Mouse (Mus musculus): ENCODE measurements around the gene Ston2. TPM values are rescaled to one million over a fixed set of nuclear protein-coding genes. Genes with fewer than 3 reads are reported as not detected.
"Not testable (repeated sequence)": the region's sequence is repeated elsewhere in the genome, so short reads cannot be mapped to it uniquely, and the experiment has no call there.

Ston2 gene
- total RNA-seq, 2 experiments from 2014 or later = 14.5 to 15.1 TPM

DNA sequence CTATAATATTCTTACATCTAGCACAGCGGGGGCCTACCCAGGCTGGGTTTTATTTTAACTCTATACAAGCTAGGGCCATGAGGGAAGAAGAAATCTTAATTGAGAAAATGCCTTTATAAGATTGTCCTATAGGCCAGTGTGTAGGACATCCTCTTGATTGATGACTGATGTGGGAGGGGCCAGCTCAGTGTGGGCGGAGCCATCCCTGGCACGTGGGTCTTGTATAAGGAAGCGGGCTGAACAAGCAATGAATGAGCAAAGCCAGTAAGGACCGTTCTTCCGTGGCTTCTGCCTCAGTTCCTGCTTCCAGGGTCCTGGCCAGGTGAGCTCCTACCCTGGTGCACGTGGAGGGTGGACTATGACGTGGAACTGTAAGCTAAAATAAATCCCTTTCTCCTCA lies 5.1 kb upstream of the Ston2 start:
- DNase-seq (ENCODE audit: low spot score in 2 of 2) = no peak

DNA sequence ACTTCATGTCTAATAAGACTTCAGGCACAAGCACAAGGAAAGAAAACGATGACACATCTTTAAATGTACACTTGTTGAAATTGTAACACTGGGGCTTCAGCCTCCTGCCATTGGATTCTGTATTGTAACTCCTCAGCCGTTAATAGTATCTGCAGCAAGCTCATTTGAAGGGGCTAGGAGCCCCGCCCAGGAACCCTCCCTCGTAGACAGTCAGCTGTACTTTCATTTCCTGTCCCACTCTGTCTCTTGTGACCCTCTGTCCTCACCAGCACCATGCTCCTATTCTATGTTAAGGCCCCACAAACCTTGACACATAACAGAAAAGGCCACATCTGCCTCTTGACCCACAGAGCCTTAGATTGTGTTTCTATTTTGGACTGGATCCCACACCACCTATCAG lies 3.6 kb upstream of the Ston2 start:
- DNase-seq (ENCODE audit: low spot score in 2 of 2) = no peak

DNA sequence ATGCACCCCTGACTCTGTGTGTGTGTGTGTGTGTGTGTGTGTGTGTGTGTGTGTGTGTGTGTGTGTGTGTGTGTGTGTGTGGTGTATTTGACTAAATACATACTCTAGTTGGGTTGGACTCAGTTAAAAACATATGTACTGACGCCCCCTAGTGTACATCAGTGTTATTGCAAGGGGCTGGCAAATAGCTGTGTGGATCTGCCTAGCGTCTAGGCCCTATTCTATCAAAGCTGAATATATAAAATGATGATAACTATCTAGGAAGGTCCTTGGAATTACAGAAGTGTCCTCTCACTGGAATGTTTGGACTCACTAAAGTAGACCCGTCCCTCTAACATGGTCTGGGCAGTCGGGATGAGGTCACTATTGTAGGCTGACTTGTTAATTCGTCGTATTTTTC lies 1.6 kb upstream of the Ston2 start:
- peak in 1 of 2 experiments; percentile 34 for DNase-seq (ENCODE audit: low spot score in 2 of 2)

DNA sequence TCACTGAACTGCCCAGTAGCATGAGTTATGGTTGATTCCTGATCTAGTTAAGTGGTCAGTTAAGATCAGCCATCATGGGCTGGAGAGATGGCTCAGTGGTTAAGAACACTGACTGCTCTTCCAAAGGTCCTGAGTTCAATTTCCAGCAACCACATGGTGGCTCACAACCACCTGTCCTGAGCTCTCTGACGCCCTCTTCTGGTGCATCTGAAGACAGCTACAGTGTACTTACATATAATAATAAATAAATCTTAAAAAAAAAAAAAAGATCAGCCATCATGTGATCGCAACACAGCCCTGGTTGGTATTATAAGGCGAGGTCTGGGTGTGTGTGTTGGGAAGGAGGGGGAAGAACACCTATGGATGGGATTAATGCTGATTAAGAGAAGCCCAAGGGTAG lies 259 bp upstream of the Ston2 start:
- DNase-seq (ENCODE audit: low spot score in 2 of 2) = not testable (repeated sequence)

DNA sequence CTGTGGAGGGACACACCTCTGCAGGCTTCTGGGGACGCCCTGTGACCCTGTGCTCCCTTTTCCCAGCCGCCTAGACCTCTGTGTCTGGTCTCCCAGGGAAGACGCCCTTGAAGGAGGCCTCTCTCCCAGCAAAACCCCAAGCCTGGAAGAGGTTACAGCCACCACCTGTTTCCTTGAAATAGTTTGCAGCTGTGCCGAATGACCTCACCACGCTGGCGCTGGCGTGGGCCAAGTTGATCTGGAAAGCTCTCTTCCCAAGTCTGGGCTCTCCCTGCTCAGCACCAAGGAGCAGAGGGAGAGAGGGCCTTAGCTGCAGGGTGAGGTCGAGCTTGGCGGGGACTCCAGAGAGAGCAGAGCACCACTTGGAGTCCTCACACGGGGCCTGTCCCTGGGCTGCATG lies 1.8 kb downstream of the Ston2 start:
- no peak for DNase-seq (ENCODE audit: low spot score in 2 of 2)

DNA sequence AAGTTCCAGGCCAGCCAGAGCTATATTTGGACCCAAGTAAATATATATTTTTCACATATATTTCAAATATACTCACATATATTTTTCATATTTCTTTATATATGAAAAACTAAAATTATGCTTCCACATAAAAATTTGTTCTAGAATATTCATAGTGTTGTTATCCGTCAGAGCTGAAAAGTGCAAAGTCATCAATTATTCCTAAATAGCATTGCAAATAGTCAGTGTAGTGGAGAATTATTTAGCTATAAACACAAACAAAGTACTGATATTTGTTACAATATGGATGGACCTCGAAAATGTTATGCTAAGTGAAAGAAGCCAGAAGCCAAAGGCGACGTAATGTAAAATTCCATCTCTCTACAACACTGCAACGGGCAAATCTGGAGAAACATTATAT lies 6.8 kb downstream of the Ston2 start:
- no peak for DNase-seq (ENCODE audit: low spot score in 2 of 2)

DNA sequence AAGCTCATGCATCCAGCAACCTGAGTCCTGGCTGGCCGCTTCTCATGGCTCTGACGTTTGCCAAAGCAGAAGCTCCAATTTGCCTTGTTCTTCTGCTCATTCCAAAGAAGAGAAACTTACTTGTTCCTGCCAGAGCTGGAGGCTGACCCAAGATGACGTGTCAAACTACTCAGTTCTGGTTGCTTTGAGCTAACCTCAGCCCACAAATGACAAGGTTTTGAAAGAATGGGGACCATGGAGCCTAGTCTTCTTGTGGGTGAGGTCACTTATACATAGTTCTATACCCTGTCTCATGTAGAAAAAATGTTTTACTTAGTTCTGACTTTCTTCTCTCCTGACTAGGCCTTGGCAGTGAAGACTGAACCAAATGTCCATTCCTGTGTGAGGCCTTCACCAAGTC lies 7.7 kb downstream of the Ston2 start:
- no peak for DNase-seq (ENCODE audit: low spot score in 2 of 2)

DNA sequence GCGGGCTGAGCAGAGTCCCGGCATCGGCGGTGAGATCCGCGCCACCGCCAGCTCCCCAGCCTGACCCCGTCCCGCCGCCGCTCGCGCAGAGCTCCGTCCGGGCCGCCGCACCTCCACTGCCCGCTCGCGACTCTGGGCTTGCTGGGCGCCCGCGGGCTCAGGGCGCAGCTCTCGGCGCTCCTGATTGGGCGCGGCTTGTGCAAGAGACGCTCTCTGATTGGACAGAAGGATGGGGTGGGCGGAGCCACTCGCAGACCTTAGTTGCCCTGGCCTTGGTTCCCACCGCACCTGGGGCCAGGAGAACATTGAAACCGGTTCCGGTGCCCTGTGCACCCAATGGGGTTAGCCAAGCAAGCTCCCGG lies 9.2 kb downstream of the Ston2 start:
- peak; percentile 40 to 52 for DNase-seq (ENCODE audit: low spot score in 2 of 2)

DNA sequence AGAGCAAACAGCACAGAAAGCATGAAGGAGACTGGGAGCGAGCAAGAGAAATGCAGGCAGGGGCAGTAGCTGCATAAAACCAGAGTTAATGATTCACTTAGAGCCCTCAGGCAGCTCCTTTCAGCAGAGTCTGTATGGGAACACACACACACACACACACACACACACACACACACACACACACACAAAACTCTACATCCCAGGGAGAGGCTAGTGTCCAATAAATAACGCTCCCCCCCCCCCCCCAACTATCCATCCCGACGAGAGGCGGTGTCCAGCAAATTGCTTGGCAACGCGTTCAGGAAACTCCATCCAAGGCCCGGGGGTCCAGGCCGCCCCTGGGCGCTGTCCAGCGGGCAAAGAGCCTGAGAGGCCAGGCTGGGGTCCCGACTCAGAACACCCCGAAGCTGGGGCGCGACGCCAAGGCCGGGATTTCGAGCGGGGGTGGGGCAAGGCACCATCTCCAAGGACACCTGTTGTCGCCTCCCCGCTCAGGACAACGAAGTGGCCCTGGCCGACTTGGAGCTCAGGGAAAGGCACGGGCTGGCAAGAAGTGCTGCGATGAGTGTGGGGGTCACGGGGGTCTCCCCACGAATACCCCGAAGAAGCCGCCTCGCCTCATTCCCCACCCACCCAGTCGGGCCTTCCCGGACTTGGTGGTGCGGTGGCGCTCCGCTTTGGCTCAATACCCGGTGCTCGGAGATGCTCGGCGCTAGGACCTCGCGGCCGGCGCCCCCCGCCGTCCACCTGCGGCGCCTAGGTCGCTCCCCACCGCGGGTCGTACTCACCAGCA lies 9.8 kb downstream of the Ston2 start:
- DNase-seq (ENCODE audit: low spot score in 2 of 2) = peak in 1 of 2 experiments; percentile 31

DNA sequence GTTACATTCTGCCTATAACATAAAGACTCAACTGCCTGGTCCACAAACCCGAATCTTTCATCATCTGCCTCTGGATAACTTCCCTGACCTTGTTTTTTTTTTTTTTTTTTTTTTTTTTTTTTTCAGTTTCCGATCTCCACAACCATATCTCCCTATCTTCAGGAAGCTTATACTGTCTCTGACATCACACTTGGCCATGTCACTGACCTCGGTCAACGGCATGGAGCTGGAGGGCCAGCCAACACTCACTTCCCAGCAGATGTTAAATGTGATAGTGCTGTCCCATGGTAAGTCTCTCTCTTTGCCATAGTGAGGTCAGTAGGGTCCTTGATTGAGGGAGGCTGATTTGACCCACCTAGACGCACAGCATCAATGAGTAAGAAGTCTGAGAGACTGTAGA lies 11.8 kb downstream of the Ston2 start:
- no peak for DNase-seq (ENCODE audit: low spot score in 2 of 2)

DNA sequence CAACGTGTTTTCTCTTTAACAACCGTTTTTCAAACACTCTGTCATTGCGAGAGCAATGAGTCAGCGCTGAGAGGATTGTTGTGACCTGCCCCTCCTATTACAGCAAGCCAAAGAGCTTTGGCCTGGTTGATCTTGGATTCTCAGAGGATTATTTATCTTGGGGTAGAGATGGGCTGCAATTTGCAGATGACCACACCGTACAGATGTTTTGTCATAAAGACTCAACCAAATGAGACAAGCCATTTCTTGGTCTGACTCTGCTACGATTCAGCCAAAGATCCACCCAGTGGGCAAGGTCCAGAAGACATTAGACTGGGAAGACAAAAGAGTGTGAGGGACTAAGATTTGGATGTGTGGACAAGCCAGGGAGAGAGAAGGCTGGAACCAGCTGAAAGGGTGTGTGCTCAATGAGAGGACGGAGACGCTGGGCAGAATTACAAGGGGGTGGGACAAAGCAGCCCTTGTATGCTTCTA lies 13.3 kb downstream of the Ston2 start:
- no peak for DNase-seq (ENCODE audit: low spot score in 2 of 2)

DNA sequence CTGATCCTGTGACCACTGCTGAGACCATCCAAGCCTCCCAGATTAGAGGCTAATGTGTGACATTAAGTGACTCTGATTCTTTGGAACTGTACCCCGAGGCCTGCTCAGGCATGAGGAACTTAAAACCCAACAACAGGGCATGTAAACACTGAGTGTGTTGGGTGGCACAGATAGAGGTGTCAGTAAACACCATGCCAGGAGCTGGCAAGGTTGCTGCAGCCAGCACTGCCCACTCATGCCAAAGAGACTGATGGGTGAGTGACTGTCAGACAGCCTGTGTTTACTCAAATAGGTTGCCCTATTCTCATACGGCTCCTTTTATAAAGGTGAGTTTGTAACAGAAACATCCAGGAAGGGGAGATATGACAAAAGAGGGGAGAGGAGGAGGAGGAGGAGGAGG lies 19.3 kb downstream of the Ston2 start:
- no peak for DNase-seq (ENCODE audit: low spot score in 2 of 2)

DNA sequence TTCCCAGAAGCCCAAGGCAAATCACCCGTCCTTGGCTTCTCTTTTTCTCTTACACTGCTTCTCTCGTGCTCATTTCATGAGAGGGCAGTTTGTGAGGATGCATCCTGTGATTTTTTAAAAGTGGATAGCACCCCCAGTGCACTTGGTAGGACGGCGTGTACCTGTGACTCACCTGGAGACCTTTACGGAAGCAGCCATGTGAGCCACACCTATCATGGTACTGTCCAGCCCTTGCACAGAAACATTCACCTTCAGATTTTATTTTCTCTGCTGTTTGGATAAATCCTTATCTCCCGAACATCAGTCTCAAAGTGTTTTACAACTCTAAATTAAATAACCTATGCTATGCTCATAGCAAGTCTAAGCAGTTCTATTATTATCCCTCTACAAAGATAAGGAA lies 20.0 kb downstream of the Ston2 start:
- DNase-seq (ENCODE audit: low spot score in 2 of 2) = no peak

DNA sequence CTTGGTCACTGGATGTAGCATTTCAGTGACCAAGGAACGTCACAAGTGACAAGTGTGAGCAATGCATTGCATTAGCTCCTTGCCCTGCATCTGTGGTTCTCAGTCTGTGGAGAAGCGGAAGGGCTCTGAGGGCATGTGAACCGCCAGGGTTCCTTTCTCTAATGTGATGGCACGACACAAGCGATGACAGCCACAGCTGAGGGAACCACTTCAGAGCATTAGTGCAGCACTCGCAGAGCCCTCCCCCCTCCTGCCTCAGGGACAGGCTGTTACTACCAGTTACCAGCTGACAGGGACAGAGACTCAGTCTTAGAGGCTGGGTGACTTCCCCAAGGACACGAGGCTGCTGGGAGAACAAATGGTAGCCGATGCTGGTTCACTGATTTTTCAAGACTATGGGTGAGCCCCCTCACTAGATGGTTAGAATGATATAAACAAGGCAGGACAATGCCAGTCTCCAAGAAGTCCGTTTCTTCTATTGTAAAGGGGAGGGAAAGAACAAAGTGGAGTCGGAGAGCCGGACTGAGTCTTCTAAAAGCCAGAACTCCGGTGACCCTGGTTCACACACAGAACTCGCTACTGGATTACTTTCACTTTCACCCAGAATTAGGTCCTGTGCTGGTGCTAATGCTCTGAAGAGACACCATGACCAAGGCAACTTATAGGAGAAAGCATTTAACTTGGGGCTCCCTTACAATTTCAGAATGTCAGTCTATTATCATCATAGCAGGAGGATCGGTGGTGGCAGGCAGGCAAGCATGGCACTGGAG lies 21.7 kb downstream of the Ston2 start:
- DNase-seq (ENCODE audit: low spot score in 2 of 2) = no peak

DNA sequence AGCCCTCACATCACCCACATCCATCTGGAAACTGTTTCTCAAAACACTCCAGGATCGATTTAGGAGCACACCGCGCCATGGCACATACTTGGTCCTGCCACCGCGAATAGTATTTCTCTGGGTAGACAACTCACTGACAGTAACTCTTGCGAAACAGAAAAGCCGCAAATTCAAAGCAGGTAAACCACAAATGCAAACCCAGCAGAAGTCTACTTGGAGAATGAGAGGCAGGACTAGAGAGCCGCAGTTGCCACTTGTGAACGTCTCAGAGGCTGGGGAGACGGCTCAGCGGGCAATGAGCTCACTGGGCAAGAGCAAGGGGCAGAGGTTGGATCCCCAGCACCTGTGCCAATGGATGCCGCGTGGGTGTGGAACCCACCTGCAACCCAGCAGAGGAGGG lies 22.7 kb downstream of the Ston2 start:
- DNase-seq (ENCODE audit: low spot score in 2 of 2) = no peak

DNA sequence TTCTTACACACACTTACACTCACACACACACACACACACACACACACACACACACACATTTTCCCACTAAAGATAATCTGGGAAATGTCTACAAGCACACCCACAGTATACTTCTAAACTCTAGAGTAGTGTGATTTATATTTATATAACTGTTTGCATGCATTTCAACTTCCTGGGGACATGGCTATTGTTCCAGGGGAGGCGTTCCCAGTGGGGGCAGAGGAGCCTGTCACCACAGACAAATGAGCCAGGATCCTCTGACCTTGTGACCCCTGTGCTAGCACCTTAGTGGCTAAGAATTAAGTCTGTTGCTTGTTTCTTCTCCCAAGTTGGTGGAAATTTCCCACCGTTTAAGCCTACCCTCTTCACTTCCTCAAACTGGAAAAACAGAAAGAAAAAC lies 23.1 kb downstream of the Ston2 start:
- DNase-seq (ENCODE audit: low spot score in 2 of 2) = no peak

DNA sequence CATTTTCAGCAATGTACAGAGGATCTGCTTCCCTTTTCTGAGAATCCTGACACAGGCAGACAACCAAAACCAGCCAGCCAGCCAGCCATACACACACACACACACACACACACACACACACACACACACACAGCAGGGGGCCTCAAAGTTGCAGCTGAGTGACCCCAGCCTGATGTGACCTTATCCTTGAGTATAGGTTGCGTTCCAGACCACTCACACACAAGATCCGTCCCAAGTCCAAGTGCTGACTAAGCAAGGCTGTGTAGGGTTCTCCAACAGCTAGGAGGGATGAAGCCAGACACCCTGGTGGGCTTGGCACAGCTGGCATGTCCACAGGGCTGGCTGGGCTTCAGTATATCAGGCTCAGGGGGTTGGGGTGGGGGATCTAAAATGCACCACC lies 23.7 kb downstream of the Ston2 start:
- DNase-seq (ENCODE audit: low spot score in 2 of 2) = no peak

DNA sequence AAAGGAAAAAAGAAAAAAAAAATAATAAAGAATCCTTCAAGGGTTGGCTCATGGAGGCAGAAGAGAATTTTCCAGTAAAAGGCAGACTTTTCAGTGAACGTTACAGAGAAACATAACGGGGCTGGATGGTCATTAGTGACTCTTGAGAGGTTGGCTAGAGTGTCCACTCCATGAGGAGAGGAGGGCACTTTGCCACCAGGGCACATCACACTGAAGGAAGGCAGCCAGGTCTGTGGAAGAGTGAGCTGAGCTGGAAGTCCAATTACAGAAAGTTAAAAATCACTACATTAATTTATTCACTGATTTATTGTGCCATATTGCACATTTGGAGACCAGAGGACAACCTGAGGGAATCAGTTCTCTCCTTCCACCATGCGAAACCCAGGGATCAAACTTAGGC lies 28.4 kb downstream of the Ston2 start:
- DNase-seq (ENCODE audit: low spot score in 2 of 2) = no peak

DNA sequence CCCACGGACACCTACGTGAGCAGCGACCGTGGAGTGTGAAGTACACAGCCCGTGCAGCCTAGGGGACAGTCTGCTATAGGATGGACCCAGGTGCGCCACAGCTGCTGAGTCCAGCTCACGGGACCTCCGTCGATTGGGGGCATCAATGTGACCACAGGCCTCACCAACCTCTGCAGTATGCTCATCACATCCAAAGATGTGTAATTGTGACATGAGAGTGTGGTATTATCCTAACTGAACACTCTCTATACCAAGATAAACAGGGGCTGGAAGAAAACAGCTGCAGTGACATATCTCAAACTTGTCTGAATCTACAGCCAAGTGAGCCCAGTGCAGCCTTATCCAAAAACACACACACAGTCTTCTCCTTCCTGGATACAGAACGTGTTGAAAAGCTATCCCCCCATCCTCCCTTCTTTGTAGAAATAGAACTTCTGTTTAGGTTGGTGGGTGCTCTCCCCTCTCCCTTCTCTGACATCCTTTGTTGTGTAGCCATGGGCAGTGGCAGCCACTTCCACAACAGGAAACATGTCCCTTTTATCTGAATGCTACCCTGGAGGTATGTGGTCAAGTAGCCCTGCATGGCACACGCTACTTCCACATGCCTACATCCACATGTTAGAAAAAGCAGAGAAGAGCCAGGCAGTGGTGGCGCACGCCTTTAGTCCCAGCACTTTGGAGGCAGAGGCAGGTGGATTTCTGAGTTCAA lies 30.2 kb downstream of the Ston2 start:
- no peak for DNase-seq (ENCODE audit: low spot score in 2 of 2)

DNA sequence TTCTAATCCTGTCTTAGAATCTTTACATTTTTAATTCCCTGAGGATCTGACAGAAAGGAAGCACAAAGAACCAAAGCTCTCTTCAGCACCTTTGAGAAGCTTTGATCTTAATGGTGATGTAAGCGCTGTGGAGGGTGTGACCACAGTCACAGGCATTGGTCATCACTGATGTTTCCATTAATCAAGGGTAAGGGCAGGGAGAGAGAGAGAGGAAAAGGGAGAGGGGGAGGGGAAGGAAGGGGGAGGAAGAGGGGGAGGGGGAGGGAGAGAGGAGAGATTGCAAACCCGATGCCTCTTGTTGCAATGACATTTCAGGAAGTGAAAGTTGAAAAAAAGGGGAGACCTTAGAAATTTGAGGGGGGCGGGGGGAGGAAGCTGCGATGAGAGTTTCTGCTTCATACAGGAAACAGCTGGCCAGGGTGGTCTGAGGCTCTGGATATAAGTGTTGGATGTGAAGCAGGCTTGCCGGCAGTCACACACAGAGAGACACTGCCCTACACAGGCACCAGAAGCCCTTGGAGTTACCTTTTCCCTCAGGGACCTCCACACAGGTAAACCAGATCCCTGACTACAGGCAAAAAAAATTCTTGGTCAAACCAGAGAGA lies 31.5 kb downstream of the Ston2 start:
- no peak for DNase-seq (ENCODE audit: low spot score in 2 of 2)

DNA sequence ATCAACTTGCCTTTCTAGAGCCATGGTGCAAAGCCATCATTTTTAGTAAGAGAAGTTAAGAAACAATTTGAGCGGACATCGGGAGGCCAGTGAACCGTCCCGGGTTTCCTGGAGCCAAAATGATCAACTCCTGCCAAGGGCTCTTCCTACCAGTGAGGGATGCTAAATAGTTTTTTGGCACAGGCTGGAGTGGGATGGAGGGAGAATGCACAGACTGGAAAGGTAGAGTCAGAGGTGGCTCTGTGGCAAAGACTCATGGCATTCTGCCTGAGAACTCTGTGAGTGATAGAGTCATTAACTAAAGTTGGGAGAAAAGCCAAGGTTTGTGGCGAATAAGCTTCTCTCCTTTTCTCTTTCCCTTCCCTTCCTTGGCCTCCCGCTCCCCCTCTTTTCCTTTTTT lies 33.6 kb downstream of the Ston2 start:
- DNase-seq (ENCODE audit: low spot score in 2 of 2) = no peak

DNA sequence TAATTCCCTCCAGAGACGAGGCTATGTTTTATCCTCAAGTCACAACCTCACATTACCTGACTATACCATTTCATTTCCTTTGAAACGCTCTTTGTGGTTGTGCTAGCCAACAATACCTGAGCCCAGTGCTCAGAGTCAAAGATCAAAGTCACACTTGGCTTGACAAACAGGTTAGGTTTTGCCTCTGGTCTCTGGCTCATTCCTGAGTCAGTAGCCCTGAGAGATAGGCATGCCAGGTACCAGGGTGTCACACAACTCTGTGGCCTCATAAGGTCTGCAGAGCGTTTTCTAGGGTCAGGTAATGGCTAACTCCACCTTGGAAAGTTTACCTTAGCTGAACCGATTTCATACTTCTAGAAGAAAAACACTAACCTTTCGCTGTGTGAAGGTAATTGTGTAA lies 35.5 kb downstream of the Ston2 start:
- DNase-seq (ENCODE audit: low spot score in 2 of 2) = no peak

All from adrenal gland, postnatal 4 days (tissue).